Comparison of ENCODE assay signal across 24 mouse cellular contexts in the genomic region with DNA sequence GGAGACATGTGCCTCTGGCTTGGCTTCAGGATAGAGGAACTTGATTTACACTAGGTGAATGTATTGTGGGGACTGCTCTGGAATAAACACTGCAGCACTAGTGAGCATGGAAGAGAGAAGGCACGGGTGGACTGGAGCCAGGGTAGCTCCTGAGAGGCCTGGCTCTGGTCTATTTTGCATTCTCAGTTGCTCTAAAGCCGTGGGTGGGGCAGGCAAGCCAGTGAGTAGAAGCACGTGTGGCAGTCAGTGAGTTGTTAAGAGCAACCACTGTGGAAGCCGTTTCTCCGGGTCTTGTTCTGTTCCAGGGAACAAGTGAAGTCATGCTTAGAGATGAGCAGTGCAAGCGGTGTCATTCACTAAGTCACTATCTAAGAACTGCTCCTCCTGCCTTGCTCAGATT.
"Had no signal": no experiment of that assay in that cellular context is flagged by ENCODE, and none has a peak within 500 bp of the region (broad histone marks: within the 10 kb centered on the region; RNA-seq: fewer than 3 reads in every experiment).

No protein-coding gene starts in this region.

- DNase-seq: gastrocnemius, adult 2 months; gastrocnemius, postnatal 10 days; gastrocnemius, postnatal 25 days; heart, adult 2 months; heart, postnatal 4 days; kidney, adult 18-20 months; kidney, adult 8-10 months; kidney, postnatal 10 days; kidney, postnatal 25 days; kidney, postnatal 4 days; layer of hippocampus, adult 9-11 months had no signal

- H3K27ac ChIP-seq: gastrocnemius, adult 2 months; heart, adult 2 months; hindbrain, embryonic 10.5 days; hindbrain, embryonic 12.5 days; hindbrain, embryonic 14.5 days; intestine, embryonic 15.5 days; left cerebral cortex, adult 2 months; limb, embryonic 10.5 days; limb, embryonic 12.5 days; liver, embryonic 12.5 days; liver, embryonic 14.5 days had no signal

- ATAC-seq: hindbrain, embryonic 16.5 days; inflammation-experienced regulatory T-cells, adult 6 months; intestine, embryonic 15.5 days; intestine, postnatal 0 days; liver, embryonic 12.5 days had no signal

- H3K4me3 ChIP-seq: gastrocnemius, adult 2 months; heart, adult 2 months; heart, embryonic 12.5 days; hindbrain, embryonic 10.5 days; hindbrain, embryonic 12.5 days; intestine, embryonic 15.5 days; left cerebral cortex, adult 2 months; limb, embryonic 10.5 days; limb, embryonic 12.5 days; liver, embryonic 12.5 days had no signal
